Mouse (Mus musculus) left cerebral cortex, adult 9 months (tissue): ENCODE measurements at regions not wholly inside any gene's neighbourhood (a gene's known extent, or its start where the extent isn't known, plus 50 kb on each side); places are given as distances from the start of the nearest gene placed in this dataset.

Experiments
- DNase-seq, 2 experiments: peaks; one replicate each; pipeline ENCODE4 v3.0.0; 2022; ENCODE audit warnings: low spot score in 2 of 2

GRCm38 (mm10) chr15:70034976-70035375 lies 3534.3 kb upstream of the Lrrc6 start:
- no peak for DNase-seq

- no peak for DNase-seq
These were observed 3528.8 kb upstream of the Lrrc6 start for GRCm38 (mm10) chr15:70029468-70029867.

- peak; percentile 1 to 16 for DNase-seq
These were observed 3512.1 kb upstream of the Lrrc6 start for GRCm38 (mm10) chr15:70012792-70013191.
